Mouse (Mus musculus) ES-E14 (cell line): Measurements from ENCODE around the gene Wdr48.

Source experiments
- CHD2 ChIP-seq: IDR thresholded peaks from 2 replicates; pipeline ENCODE4 v1.6.1; 2014; ENCODE audit warnings: mild to moderate bottlenecking, low read depth, low read length, inconsistent platforms
- HCFC1 ChIP-seq: IDR thresholded peaks from 2 replicates; pipeline ENCODE4 v1.6.1; 2012; ENCODE audit warnings: low read length, inconsistent platforms, borderline replicate concordance; ENCODE audit not compliant: insufficient read depth
- MAFK ChIP-seq: IDR thresholded peaks from 2 replicates; pipeline ENCODE4 v1.6.1; 2014; ENCODE audit warnings: mild to moderate bottlenecking, low read depth, low read length, inconsistent platforms; ENCODE audit not compliant: insufficient read depth
- ZC3H11A ChIP-seq: IDR thresholded peaks from 2 replicates; pipeline ENCODE4 v1.6.1; 2012; ENCODE audit warnings: low read depth, mild to moderate bottlenecking, inconsistent platforms, low read length, borderline replicate concordance
- ZNF384 ChIP-seq: IDR thresholded peaks from 2 replicates; pipeline ENCODE4 v1.6.1; 2012; ENCODE audit warnings: low read depth, low read length, inconsistent platforms

- TF ChIP-seq ZC3H11A, result no peak
- TF ChIP-seq HCFC1, result no peak
- TF ChIP-seq MAFK, result no peak
- no peak for TF ChIP-seq ZNF384
- no peak for TF ChIP-seq CHD2
These were observed 4.8 kb downstream of the Wdr48 start for GRCm38 (mm10) chr9:119899446-119899845.
